Mouse (Mus musculus) hindbrain, embryonic 14.5 days (tissue): ENCODE measurements around the gene Gm6169. TPM values are rescaled to one million over a fixed set of nuclear protein-coding genes. Genes with fewer than 3 reads are reported as not detected.
"Not testable (repeated sequence)": the region's sequence is repeated elsewhere in the genome, so short reads cannot be mapped to it uniquely, and the experiment has no call there.

Experiments
- ATAC-seq: fragments of 200-750 bp; cut with Nextera tagmentation; 2 replicates; pipeline ENCODE4 v1.8.0; 2017; ENCODE audit warnings: moderate number of reproducible peaks, mild to moderate bottlenecking, moderate TSS enrichment, moderate library complexity; ENCODE audit not compliant: low FRiP score
- DNase-seq: peaks from one replicate; pipeline ENCODE4 v3.0.0-alpha.2; 2015; ENCODE audit warnings: low spot score
- H3K27ac ChIP-seq: fragments of 300-500 bp; sonication (generic); 2 replicates; pipeline ENCODE4 v1.5.1; 2014; ENCODE audit warnings: mild to moderate bottlenecking, moderate library complexity
- H3K27me3 ChIP-seq: fragments of 300-500 bp; sonication (generic); 2 replicates; pipeline ENCODE4 v1.6.1; 2014; ENCODE audit warnings: mild to moderate bottlenecking, low read length, mixed read lengths; ENCODE audit not compliant: control insufficient read depth, insufficient read depth
- H3K36me3 ChIP-seq: fragments of 300-500 bp; sonication (generic); replicated peaks from 2 replicates; pipeline ENCODE4 v1.6.1; 2014; ENCODE audit not compliant: control insufficient read depth, insufficient read depth
- H3K4me1 ChIP-seq: fragments of 300-500 bp; sonication (generic); replicated peaks from 2 replicates; pipeline ENCODE4 v1.6.1; 2014; ENCODE audit warnings: antibody characterized with exemption, low read length, mixed read lengths; ENCODE audit not compliant: control insufficient read depth, insufficient read depth
- H3K4me2 ChIP-seq: fragments of 300-500 bp; sonication (generic); replicated peaks from 2 replicates; pipeline ENCODE4 v1.6.1; 2014; ENCODE audit warnings: mild to moderate bottlenecking, moderate library complexity
- H3K4me3 ChIP-seq: fragments of 300-500 bp; sonication (generic); replicated peaks from 2 replicates; pipeline ENCODE4 v1.5.1; 2014; ENCODE audit warnings: mild to moderate bottlenecking, low read length
- H3K9ac ChIP-seq: fragments of 300-500 bp; sonication (generic); 2 replicates; pipeline ENCODE4 v1.6.1; 2014
- H3K9me3 ChIP-seq: fragments of 300-500 bp; sonication (generic); 2 replicates; pipeline ENCODE4 v1.6.1; 2016; ENCODE audit warnings: low read length; ENCODE audit not compliant: control insufficient read depth
- WGBS: fragments of 180-500 bp; shearing (Covaris S2); extraction: QIAGEN DNeasy Blood & Tissue Kit; methylation state at CpG from one replicate; pipeline ENCODE4 v1.1.7; 2014; 5-methylcytosine and 5-hydroxymethylcytosine counted together
- polyA plus RNA-seq: library from polyadenylated mRNA; unstranded; fragments of >200 nt; fragmentation: Nextera tagmentation; extraction: Ambion mirVana; gene quantifications from 2 replicates; pipeline ENCODE4 v1.2.1, GENCODE M21; 2014

Gm6169 gene
- polyA plus RNA-seq, 1 experiment from 2014 or later: 0.60 TPM

DNA sequence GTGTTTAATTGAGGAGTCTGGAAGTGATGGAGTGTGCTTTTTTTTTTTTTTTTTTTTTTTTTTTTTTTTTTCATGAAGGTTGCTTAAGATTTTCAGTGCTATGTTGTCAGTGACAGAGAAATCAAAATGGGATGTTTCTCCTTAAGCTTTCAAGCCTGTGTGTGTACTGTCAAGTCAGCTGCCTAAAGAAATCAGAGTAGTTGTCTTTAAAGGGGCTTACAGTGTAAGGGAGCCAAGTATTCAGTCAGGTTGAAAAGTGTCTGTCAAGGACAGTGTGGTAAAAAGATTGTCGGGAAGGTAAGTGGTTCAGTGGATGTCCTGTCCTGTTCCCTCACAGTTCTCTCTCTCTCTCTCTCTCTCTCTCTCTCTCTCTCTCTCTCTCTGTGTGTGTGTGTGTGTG lies 25.5 kb downstream of the Gm6169 start:
- WGBS: 45% methylated on average over 1 of the region's 1 CpGs
- DNase-seq: no peak
- Histone ChIP-seq H3K9ac (no peak overlapping the region), H3K4me3 (no peak overlapping the region), H3K4me2 (peak overlapping the region; percentile 79), H3K36me3 (no peaks in the 10 kb centered on the region), H3K27me3 (no peaks in the 10 kb centered on the region), H3K27ac (no peak overlapping the region), H3K9me3 (no peaks in the 10 kb centered on the region), H3K4me1 (0 out of 2 replicates have a peak, but pooled peaks cover 3% of the 10 kb centered on the region)
- no peak for ATAC-seq

DNA sequence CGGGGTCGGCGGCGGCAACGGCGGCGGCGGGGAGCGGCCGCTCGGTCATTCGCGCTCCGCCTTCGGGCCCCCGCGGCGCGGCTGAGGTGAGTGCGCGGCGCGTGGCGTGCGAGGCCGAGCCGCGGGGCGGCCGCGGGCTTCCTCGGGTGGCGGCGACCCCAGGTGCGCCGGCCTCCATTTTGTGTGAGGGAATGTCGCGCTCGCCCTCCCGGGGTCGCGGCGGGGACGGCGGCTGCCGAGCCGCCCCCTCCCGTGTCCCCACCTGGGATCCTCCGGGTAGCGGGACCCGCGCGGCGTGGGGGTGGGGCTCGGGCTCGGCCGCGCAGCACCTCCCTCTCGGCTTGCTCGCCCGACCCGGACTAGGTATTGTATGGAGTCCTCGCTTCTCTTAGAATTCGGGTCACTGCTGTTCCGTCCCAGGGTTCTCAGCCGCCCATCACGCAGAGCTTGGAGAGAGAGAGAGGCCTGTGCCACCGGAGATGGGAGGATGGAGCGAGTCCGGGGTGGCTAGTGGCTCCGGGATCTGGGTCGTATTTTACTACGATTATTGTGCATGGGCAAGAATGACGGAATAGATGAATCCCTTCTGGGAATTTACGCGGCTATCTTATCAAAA lies 27.3 kb downstream of the Gm6169 start:
- peak; percentile 84 for ATAC-seq
- peak; percentile 58 for DNase-seq
- H3K4me3 ChIP-seq: peak overlapping the region; percentile 88
- H3K4me1 ChIP-seq: 0 out of 2 replicates have a peak, but pooled peaks cover 3% of the 10 kb centered on the region
- H3K27ac ChIP-seq: peak overlapping the region; percentile 95
- H3K9ac ChIP-seq: peak overlapping the region; percentile 96
- peaks cover 9% of the 10 kb centered on the region; the same call in 1 of the 2 replicates for H3K27me3 ChIP-seq
- no peaks in the 10 kb centered on the region for H3K36me3 ChIP-seq
- no peaks in the 10 kb centered on the region for H3K9me3 ChIP-seq
- peak overlapping the region; percentile 79 for H3K4me2 ChIP-seq
- WGBS: under 1% methylated on average over 63 of the region's 76 CpGs

DNA sequence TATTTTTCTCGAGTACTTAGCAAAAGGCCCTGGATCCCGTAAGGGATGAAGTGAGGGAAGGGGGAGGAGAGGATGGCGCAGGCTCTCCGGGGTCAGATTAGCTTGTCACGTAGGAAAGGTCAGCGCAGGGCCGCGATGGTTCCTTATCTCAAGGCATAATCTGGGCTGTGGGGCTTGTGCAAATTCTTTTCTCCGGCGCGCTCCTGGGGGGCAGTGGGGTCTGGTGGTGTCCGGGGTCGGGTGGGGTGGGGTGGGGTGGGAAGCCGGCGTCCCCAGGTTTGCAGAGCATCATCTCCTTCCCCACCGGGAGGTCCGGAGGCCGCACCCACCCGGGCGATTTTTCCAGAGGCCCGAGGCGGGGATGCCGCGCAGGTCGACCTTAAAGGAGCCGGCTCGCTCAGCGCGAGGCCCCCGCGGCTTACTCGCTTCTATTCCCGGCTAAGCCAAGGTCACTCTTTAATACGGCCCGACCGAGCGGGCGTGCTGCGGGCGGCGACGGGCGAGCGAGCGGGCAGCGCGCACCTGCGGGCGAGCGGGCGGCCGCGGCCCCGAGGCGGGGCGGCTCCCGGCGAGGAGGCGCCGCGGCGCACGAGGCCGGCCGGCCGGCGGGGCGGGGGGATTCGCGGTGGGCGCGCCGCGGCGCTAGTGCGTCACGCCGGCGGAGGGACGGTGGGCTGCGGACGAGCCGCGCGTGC lies 28.0 kb downstream of the Gm6169 start:
- Histone ChIP-seq H3K4me1 (0 out of 2 replicates have a peak, but pooled peaks cover 3% of the 10 kb centered on the region), H3K27me3 (peaks cover 9% of the 10 kb centered on the region; the same call in 1 of the 2 replicates), H3K27ac (peak overlapping the region; percentile 95), H3K9me3 (no peaks in the 10 kb centered on the region), H3K4me3 (peak overlapping the region; percentile 88), H3K4me2 (peak overlapping the region; percentile 79), H3K36me3 (no peaks in the 10 kb centered on the region), H3K9ac (peak overlapping the region; percentile 96)
- peak; percentile 75 for DNase-seq
- peak; percentile 86 for ATAC-seq
- WGBS: under 1% methylated on average over 35 of the region's 85 CpGs

DNA sequence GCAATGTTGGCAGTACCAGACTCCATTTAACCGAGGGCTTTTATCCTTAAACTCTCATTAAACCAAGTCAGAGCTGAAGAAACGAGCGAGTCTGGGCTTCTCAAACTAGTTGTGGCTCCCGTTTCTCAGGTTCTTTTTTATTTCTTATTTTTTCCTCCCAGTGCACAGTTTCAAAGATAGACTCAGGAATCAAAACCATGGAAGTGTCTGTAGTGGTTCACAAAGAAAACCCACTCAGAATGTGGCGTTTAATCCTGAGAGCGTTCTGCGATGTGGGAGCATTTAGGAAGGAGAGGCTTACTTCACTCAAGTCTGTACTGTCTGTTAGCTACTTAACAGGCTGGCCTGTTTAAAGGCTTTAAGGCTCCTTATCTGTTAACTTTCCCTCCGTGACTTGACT lies 30.9 kb downstream of the Gm6169 start:
- ATAC-seq (no peak), DNase-seq (no peak)
- no peak overlapping the region for H3K4me2 ChIP-seq
- H3K27me3 ChIP-seq: peaks cover 9% of the 10 kb centered on the region; the same call in 1 of the 2 replicates
- no peak overlapping the region for H3K4me3 ChIP-seq
- no peaks in the 10 kb centered on the region for H3K36me3 ChIP-seq
- 45% methylated on average over 8 of the region's 8 CpGs for WGBS
- H3K9ac ChIP-seq: no peak overlapping the region
- no peaks in the 10 kb centered on the region for H3K9me3 ChIP-seq
- H3K4me1 ChIP-seq: no peaks in the 10 kb centered on the region
- no peak overlapping the region for H3K27ac ChIP-seq

DNA sequence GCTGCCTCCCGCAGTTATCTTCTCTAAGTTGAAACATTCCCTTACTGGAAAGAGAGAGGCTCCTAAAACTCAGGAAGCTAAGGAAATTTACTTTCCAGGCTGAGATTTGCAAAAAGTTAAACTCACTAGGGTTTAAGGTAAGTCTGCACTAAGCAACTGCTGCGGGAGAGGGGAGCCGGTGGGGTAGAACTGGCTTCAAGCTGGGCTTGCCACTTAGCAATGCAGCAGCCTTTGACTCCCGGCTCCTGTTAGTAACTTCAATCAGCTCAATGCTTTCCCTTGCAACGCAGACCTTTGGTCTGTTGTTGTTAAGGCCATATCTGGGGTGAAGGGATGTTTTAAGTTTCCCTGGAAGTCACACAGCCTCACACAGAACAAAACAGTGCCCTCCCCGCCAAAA lies 31.3 kb downstream of the Gm6169 start:
- H3K27me3 ChIP-seq: peaks cover 9% of the 10 kb centered on the region; the same call in 1 of the 2 replicates
- H3K9ac ChIP-seq: no peak overlapping the region
- 7% methylated on average over 6 of the region's 6 CpGs for WGBS
- H3K36me3 ChIP-seq: no peaks in the 10 kb centered on the region
- DNase-seq: no peak
- H3K4me2 ChIP-seq: no peak overlapping the region
- ATAC-seq: no peak
- no peak overlapping the region for H3K4me3 ChIP-seq
- no peaks in the 10 kb centered on the region for H3K4me1 ChIP-seq
- H3K9me3 ChIP-seq: no peaks in the 10 kb centered on the region
- no peak overlapping the region for H3K27ac ChIP-seq

DNA sequence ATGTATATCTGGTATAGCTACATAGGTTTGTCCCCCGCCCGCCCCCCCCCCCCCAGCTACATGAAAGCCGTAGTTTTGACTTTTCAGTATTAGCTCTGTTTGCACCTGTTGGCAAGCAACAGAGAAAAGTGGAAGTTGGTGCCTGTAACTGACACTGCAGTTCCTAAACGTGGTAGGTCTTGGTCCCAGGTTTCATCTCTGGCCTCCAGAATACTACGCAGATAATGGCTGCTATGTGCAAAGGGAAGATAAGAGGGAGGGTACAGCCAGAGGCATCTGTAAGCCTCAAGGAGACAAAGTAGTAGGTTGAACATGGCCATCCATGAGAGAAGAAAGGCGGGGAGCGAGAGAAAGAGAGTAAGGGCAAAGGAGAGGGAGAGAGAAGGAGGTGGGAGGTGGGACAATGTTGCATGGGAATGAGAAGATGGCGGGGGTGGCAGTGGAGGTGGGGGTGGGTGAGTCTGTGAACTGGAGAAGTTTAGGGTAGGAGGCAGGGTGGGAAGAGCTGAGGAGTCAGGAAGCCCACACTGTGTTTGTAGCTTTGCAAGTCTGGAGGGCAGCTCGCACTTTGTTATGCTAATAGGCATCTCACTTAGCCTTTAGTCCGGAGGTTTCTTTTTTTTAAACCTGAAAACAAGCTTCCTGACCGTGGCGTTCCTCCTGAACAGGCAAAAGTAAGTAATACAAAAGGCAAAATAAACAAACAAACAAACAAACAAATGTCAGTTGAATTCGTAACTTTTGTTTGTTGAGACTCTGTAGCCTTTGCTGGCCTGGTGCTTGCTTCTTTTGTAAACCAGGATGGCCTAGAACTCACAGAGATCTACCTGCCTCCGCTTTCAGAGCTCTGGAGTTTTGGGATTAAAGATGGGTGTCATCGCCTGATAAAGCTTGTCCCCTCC lies 32.1 kb downstream of the Gm6169 start, which contains the start of gene Fam169a:
TSS of gene Fam169a (plus strand) at position 638 of the 902 bp plus-strand sequence.
- ATAC-seq: no peak
- no peaks in the 10 kb centered on the region for H3K9me3 ChIP-seq
- peaks cover 9% of the 10 kb centered on the region; the same call in 1 of the 2 replicates for H3K27me3 ChIP-seq
- H3K36me3 ChIP-seq: no peaks in the 10 kb centered on the region
- WGBS: 33% methylated on average over 15 of the region's 15 CpGs
- no peaks in the 10 kb centered on the region for H3K4me1 ChIP-seq
- no peak within 1 kb of the TSS for H3K4me3 ChIP-seq
- H3K9ac ChIP-seq: no peak within 1 kb of the TSS
- no peak within 1 kb of the TSS for H3K4me2 ChIP-seq
- H3K27ac ChIP-seq: no peak within 1 kb of the TSS
- no peak for DNase-seq

DNA sequence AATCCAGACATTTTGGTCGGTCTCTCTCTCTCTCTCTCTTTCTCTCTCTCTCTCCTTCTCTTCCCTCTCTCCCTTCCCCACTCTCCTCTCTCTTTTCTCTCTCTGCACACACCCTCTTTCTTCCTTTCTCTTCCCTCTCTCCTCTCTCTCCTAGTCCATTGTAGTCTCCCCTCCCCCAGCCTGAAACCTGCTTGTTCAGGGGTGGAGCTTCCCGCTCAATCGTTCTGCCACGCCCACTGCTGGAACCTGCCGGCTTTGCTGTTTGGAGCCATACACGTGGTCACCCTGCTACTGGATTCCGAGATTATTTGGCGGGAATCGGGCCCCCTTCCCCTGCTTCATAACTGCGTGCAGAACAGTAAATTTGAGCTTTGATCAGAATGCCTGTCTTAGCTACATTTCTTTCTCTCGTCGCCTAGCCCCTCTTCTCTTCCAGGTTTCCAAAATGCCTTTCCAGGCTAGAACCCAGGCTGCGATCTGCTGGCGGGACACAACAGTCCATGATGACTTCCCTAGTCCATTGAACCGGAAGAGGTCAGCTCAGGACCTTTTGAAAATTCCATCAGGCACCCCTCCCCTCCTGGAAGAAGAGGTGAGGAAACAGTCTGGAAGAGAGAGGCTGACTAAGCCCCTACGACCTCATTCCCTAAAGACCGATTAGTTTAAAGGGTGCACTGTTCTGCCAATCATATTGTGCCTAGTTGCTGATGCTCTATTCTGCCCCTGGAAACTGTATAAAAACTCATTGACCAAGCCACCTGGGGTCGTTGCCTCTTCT lies 34.0 kb downstream of the Gm6169 start:
- H3K9ac ChIP-seq, H3K36me3 ChIP-seq, H3K4me3 ChIP-seq, ATAC-seq, H3K27ac ChIP-seq, H3K4me1 ChIP-seq, H3K9me3 ChIP-seq, DNase-seq, H3K27me3 ChIP-seq: not testable (repeated sequence)
- WGBS: 38% methylated on average over 18 of the region's 18 CpGs
- peak overlapping the region; percentile 12; the same call in 1 of the 2 replicates for H3K4me2 ChIP-seq

DNA sequence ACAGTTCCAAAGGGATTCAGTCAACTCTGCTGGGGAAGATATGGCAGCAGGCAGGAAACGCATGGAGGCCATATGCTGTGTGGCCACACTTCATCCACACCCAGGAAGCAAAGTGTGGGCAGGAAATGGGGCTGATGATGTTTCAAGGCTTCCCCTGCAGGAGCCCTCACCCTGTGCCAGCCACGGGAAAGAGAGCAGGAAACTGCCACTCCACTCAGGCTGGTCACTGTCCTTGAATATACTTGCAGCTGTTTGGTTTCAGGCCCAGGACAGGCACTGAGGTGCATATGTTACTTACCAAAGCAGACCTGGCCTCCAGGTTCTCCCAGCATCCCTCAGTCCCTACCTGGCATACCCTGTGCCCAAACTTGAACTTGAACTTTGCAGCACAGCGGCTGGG lies 34.6 kb downstream of the Gm6169 start:
- no peak overlapping the region for H3K9ac ChIP-seq
- H3K4me2 ChIP-seq: peak overlapping the region; percentile 12; the same call in 1 of the 2 replicates
- 65% methylated on average over 3 of the region's 3 CpGs for WGBS

More for the DNA sequence above, 34.6 kb downstream of the Gm6169 start:
- H3K27me3 ChIP-seq: peaks cover 9% of the 10 kb centered on the region; the same call in 1 of the 2 replicates
- no peaks in the 10 kb centered on the region for H3K4me1 ChIP-seq
- H3K4me3 ChIP-seq: no peak overlapping the region
- ATAC-seq (no peak), DNase-seq (no peak)
- no peak overlapping the region for H3K27ac ChIP-seq
- H3K9me3 ChIP-seq: no peaks in the 10 kb centered on the region
- no peaks in the 10 kb centered on the region for H3K36me3 ChIP-seq
